Mouse (Mus musculus): ENCODE results near the gene Plekho2. TPM values are rescaled to one million over a fixed set of nuclear protein-coding genes. Genes with fewer than 3 reads are reported as not detected.
A peak's percentile ranks its signal among the peaks of the same experiment; 100 is the strongest.

Plekho2 gene
- total and polyA plus RNA-seq, 3 experiments = 7.9 to 33.8 (median 13.9) TPM

DNA sequence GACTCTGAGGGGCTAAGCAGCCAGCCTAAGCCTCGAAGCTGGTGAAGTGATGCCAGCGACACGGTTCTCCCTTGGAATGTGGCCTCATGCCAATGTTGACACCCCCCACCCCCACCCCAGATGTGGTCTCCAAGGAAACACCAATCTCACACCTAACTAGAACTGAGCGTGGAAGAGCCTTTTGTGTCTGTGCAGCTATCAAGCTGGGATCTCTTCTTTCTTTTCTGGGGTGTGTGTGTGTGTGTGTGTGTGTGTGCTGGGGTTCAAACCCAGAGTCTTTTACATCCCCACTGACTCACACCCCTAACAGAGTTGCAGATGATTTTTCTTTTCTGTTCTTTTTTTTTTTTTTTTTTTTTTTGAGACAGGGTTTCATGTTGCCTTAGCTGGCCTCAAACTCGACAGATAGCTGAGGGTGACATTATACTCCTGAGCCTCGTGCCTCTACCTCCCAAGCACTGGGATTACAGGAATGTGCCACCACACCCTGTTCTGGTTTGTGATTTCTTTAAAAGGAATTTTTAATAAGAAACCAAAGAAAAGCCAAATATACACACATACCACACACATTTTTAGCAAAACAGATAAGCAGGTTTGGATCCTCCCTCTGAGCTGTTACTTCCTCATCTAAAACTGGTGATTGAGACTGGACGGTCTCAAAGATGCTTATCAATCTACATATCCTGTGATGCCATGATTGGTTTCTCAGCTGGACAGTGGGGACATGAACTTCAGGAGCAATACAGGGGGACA is 29.6 kb downstream of the Plekho2 start:
- Histone ChIP-seq H3K4me1 (ENCODE audit: control insufficient read depth in 1 of 2, insufficient read depth in 2 of 2) (peaks cover 38 to 90% of the 10 kb centered on the region in 2 experiments), H3K9ac (ENCODE audit: insufficient read depth, low read depth) (peak overlapping the region; percentile 41; the same call in 1 of the 2 replicates), H3K4me3 (replicated peaks in 1 of 3; ENCODE audit: low read depth in 2 of 3, low read length in 2 of 3, poor library complexity in 1 of 3) (no peak overlapping the region), H3K36me3 (replicated peaks in 1 of 2; ENCODE audit: control insufficient read depth in 1 of 2, insufficient read depth in 1 of 2, low read length in 1 of 2) (peaks cover 10 to 25% of the 10 kb centered on the region in 2 experiments), H3K79me2 (replicated peaks; ENCODE audit: control insufficient read depth, extremely low read depth, insufficient read depth, poor library complexity, severe bottlenecking) (no peaks in the 10 kb centered on the region), H3K9me3 (replicated peaks; ENCODE audit: low read length) (no peaks in the 10 kb centered on the region), H3K27ac (ENCODE audit: insufficient read depth, low read depth) (peak overlapping the region; percentile 93), H3K4me2 (ENCODE audit: insufficient read depth, low read depth, poor library complexity, severe bottlenecking) (peak overlapping the region; percentile 33), H3K27me3 (replicated peaks) (no peaks in the 10 kb centered on the region)
- dilution Hi-C loops (cut with MboI; ENCODE audit: extremely low pct_ligation_motif_present, extremely low pct_unique_long_range_greater_than_20kb, low sequenced_read_pairs) = no loop called here
- no peak for DNase-seq (ENCODE audit: extremely low read depth)
- TF ChIP-seq MXI1 (IDR thresholded peaks at IDR 0.05; ENCODE audit: low read depth, low read length) (no peak), USF2 (conservative IDR thresholded peaks at IDR 0.05; ENCODE audit: low read depth, low read length) (no peak), IRF4 (IDR thresholded peaks at IDR 0.05; ENCODE audit: low read depth, low read length) (peak; percentile 70; the same call in 1 of the 2 replicates), NRF1 (IDR thresholded peaks at IDR 0.05; ENCODE audit: low read depth, low read length) (no peak), EP300 (IDR thresholded peaks at IDR 0.05; ENCODE audit: low read length) (peak; percentile 74), TBP (conservative IDR thresholded peaks at IDR 0.05; ENCODE audit: low read depth, low read length) (peak; percentile 70; the same call in 1 of the 2 replicates), SIN3A (IDR thresholded peaks at IDR 0.05; ENCODE audit: low read length) (no peak), CHD1 (IDR thresholded peaks at IDR 0.05; ENCODE audit: low read depth, low read length) (no peak), ZNF384 (IDR thresholded peaks at IDR 0.05; ENCODE audit: low read depth, low read length) (peak; percentile 97), MAX (IDR thresholded peaks at IDR 0.05; ENCODE audit: low read length) (no peak), MYC (IDR thresholded peaks at IDR 0.05; ENCODE audit: low read depth, low read length) (no peak), ETS1 (conservative IDR thresholded peaks at IDR 0.05; ENCODE audit: low read depth, low read length) (peak; percentile 70), POLR2A (IDR thresholded peaks at IDR 0.05; ENCODE audit: low read depth, low read length) (peak; percentile 53), ZMIZ1 (IDR thresholded peaks at IDR 0.05; ENCODE audit: low read depth, low read length) (no peak; the same call in 1 of the 2 replicates), BHLHE40 (IDR thresholded peaks at IDR 0.05; ENCODE audit: low read depth, low read length) (peak; percentile 61)
- in situ Hi-C loops (cut with MboI; ENCODE audit: low pct_ligation_motif_present, low pct_unique_long_range_greater_than_20kb, low sequenced_read_pairs) = no loop called here

DNA sequence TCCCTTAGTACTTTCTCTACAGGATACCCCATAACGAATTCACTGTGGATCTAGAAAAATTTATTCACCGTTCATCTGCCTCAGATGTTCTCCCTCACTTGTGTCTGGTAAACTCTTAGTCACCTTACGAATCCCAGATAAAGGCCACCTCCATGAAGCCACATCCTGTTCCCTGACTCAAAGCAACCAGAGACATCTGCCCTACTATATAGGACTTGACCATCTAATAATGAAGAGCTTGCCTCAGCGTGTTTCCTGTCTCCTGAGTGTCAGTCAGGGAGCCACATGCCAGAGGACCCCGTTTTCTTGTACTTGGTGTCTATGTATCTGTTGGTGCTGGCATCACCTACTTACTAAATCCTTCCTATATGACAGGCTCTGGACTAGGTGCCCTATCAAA is 30.2 kb downstream of the Plekho2 start:
- peak overlapping the region; percentile 72 for H3K27ac ChIP-seq (ENCODE audit: insufficient read depth, low read depth)
- dilution Hi-C loops (cut with MboI; ENCODE audit: extremely low pct_ligation_motif_present, extremely low pct_unique_long_range_greater_than_20kb, low sequenced_read_pairs) (no loop called here), in situ Hi-C loops (cut with MboI; ENCODE audit: low pct_ligation_motif_present, low pct_unique_long_range_greater_than_20kb, low sequenced_read_pairs) (no loop called here)
- peaks cover 6 to 19% of the 10 kb centered on the region in 2 experiments for H3K36me3 ChIP-seq (replicated peaks in 1 of 2; ENCODE audit: control insufficient read depth in 1 of 2, insufficient read depth in 1 of 2, low read length in 1 of 2)
- H3K4me1 ChIP-seq (ENCODE audit: control insufficient read depth in 1 of 2, insufficient read depth in 2 of 2) = peaks cover 38 to 87% of the 10 kb centered on the region in 2 experiments
- H3K4me2 ChIP-seq (ENCODE audit: insufficient read depth, low read depth, poor library complexity, severe bottlenecking) = no peak overlapping the region
- TF ChIP-seq IRF4 (IDR thresholded peaks at IDR 0.05; ENCODE audit: low read depth, low read length) (no peak), ZC3H11A (IDR thresholded peaks at IDR 0.05; ENCODE audit: low read depth, low read length) (no peak), MAX (IDR thresholded peaks at IDR 0.05; ENCODE audit: low read length) (peak; percentile 47; the same call in 1 of the 2 replicates), HCFC1 (IDR thresholded peaks at IDR 0.05; ENCODE audit: low read depth, low read length) (no peak)
- no peaks in the 10 kb centered on the region for H3K27me3 ChIP-seq (replicated peaks)
- DNase-seq (ENCODE audit: extremely low read depth) = no peak
- H3K9ac ChIP-seq (ENCODE audit: insufficient read depth, low read depth) = no peak overlapping the region
- H3K79me2 ChIP-seq (replicated peaks; ENCODE audit: control insufficient read depth, extremely low read depth, insufficient read depth, poor library complexity, severe bottlenecking) = no peaks in the 10 kb centered on the region
- H3K4me3 ChIP-seq (replicated peaks in 1 of 3; ENCODE audit: low read depth in 2 of 3, low read length in 2 of 3, poor library complexity in 1 of 3) = no peak overlapping the region
- H3K9me3 ChIP-seq (replicated peaks; ENCODE audit: low read length) = no peaks in the 10 kb centered on the region
